Mouse (Mus musculus): Measurements from ENCODE around the gene Dact2. TPM values are rescaled to one million over a fixed set of nuclear protein-coding genes. Genes with fewer than 3 reads are reported as not detected.

Gene Dact2
- total RNA-seq, 2 experiments from 2014 or later: 4.7 to 5.1 TPM

DNA sequence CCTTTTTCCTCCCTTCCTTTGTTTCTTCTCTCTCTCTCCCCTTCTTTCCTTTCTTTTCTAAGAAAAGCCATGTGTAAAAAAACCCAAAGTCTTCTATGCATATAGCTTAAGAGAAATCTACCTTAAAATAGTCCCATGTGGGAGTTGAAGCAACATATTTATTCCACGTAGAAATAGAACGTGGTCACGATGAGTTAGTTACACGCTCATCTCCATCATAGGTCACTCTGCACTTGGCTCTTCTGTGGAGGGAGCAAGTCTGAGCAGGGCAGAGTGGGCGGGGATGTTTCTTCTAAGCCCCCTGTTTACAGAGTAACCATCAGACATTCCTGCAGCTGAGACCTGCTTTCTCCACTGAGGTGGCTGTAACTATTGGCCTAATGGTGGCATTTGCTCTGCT is 27.1 kb downstream of the Dact2 start:
- no peak for DNase-seq (ENCODE audit: low spot score in 2 of 2)

DNA sequence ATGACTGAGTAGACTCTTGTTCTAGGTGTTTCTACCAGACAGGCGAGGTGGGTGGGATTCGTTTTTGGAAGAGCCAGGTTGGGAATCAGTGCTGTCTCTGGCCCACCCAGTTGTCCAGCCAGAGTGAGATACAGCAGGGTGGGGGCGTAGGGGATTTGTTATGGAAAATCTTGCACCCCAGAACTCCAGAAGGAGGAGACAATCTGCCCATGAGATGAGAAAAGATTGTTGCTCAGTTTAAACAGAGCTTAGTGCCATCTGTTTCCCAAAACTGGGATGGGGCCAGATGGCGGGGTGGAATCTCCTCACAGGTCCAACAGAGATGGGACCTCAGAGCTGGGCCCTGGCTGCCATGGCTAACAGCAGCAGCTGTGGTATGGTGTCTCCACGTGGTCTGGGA is 28.4 kb downstream of the Dact2 start:
- no peak for DNase-seq (ENCODE audit: low spot score in 2 of 2)

DNA sequence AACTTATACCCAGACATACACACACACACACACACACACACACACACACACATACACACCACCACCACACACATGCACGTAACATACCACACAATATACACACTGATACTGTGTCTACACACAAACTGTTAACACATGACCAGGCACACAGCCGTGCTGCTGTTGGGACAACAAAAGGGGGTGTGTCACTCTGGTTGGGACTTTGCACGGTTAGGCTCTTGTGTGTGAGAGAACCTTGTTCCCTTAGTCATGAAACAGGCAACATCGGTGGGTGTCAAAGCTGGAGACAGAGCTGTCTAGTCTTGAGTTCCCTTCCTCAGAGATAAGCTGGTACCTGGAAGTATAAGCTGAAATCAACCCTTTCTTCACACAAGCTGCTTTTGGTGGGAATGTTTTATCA is 29.1 kb downstream of the Dact2 start:
- no peak for DNase-seq (ENCODE audit: low spot score in 2 of 2)

DNA sequence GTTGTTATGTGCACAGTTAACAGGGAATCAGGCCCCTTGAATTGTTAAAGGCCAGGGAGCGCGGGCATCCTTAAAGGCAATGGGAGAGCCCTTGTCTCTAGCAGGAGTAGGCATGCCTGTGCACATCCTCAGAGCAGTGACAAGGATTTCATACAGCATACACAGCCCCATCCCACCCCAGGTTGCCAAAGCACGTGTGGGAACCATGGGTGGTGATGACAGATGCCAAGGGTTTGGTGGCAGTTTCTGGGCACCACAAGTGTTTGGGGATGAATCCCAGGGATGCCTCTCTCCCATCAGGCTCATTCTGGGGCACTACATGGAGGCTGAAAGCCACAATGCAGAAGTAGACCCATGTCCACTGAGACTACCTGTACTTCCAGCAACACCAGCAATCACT is 29.7 kb downstream of the Dact2 start:
- no peak for DNase-seq (ENCODE audit: low spot score in 2 of 2)

DNA sequence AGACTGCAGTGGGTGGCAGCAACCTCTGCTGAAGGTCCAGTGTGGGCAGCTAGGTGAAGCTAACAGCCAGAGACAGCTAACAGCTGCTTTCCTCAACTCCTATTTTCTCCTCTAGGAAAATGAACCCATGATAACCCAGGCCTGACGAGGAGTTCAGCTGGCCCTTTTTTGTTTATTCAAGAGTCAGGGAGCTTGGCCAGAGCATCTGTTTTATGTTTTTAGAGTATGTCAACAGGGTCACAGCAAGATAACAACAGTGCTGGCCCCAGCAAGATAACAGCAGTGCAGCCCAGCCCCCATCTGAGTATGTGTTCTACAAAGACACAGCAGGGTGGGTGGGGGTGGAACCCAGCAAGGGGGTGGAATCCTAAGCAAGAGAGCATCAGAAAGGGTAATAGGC is 30.6 kb downstream of the Dact2 start:
- DNase-seq (ENCODE audit: low spot score in 2 of 2): no peak

DNA sequence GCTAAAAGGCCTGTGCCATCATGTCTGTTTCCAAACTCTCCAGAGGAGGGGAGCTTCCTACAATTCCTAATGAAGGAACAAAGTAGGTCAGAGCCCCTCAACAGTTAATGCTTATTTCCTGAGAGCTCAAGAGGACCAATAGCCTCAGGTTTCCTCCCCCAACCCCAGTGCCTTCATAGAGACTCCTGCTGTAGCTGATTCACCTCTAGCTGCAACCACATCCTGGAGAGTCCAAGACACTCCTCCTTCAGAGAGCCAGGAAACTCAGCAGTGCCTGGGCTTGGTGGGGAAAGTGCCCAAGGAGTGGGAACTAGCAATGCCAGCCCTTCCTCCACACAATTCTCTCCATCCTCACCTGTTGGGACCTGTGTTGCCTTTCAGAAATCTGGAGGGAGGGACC is 31.4 kb downstream of the Dact2 start:
- no peak for DNase-seq (ENCODE audit: low spot score in 2 of 2)

DNA sequence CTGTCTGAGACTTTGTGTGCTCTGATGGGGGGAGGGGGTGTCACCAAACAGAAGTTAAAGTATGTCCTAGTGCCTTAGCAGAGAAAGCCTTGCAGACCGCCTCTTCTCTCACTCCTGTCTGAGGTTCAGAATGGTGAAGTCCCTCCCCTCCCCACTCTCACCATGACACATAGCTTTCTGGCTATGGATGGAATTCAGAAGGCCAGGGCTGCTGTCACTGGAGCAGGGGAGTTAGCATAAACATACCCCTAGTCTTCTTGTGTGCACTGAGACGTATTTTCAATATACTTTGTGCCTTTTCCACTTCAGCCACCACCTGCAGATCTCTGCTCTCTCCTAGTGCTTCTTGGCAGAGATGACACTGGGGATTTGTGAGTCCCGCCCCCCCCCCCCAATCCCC is 31.9 kb downstream of the Dact2 start:
- DNase-seq (ENCODE audit: low spot score in 2 of 2): no peak

DNA sequence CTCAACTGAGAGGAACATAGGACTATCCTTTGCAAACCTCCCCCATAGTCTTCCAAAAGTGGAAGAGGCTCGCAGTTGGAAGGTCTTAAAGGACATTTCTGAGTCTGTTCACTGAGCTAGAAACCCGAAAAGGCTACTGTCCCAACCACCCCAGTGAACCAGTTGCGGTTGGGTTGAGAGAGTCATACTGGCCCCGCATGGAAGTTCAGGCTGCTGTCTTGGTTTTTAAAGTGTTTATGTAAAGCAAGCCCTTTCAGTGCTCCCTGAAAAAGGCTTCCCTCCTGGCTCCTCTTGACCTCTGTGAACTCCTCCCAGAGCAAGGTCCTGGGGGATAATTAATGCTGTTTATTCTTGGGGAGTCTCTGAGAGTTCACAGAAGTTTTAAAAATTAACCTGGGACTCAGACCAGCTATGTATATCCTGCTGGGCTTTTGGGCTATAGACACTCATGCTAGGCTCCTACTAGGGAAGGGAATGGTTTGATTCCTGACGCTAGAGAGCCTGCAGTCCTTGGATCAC is 33.1 kb downstream of the Dact2 start:
- DNase-seq (ENCODE audit: low spot score in 2 of 2): no peak

DNA sequence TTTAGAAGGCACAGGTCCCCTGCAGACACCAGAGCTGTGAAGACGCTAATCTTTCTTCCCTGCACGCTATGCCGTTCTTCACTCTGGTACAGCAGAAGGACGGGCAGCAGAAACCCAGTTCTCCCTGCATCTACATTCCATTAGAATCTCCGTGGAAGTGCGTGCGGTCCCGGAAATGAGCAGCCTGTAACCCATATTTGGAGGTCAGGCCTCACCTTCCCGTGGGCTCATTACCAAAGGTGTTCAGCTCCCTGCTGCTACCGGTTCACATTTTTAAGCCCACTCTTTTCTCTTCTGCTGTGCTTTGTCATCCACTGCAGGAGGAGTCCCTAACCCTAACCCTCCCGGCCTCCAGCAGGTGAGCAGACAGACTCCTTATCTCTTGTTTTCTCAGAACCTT is 34.7 kb downstream of the Dact2 start:
- no peak for DNase-seq (ENCODE audit: low spot score in 2 of 2)

DNA sequence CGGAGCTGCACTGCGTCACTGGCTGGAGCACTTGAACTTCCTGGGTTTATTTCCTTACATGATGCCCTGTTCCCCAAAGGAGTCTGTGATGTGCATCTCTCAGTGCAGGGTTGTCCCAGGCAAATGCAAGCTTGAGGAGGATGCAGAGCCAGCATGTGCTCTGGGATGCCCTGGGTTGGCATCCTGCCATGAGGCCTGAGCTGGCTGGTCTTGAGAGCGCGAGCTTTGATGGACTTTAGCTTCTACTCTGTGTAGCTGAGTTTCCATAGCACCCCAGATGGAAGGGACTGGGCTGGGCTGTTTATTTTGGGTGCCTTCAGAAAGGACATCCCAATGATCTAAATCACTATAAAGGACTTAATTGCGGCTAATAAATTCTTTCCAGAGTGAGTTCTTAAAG is 36.5 kb downstream of the Dact2 start:
- no peak for DNase-seq (ENCODE audit: low spot score in 2 of 2)

DNA sequence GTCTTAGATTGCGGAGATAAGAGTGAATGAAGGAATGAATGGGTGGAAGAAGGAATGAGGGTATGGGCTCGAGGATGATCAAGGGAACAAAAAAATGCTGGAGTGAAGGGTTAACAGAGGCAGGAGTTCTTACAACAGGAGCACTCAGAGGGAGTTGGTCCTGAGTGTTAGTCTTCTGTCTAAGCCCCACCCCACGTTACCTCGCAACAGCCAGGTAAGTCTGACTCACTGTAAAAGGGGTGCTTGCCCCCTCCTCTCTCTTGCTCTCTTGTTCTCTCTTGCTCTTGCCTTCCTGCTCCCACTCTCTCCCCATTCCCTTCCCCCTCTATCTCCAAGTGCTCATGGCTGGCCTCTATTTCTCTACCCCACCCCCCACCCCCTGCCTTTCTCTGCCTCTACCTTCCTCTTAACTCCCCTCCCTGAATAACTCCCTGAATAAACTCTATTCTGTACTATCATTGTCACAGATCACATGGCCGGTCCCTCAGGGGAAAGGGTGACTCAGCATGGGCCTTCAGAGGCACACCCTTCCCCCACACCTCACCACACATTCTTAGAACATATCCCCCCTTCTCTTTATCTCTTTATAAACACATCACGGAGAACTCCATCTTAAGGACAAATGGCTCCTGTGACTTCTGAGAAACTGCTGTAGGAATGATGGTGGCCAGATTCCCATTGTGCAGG is 37.2 kb downstream of the Dact2 start:
- no peak for DNase-seq (ENCODE audit: low spot score in 2 of 2)

DNA sequence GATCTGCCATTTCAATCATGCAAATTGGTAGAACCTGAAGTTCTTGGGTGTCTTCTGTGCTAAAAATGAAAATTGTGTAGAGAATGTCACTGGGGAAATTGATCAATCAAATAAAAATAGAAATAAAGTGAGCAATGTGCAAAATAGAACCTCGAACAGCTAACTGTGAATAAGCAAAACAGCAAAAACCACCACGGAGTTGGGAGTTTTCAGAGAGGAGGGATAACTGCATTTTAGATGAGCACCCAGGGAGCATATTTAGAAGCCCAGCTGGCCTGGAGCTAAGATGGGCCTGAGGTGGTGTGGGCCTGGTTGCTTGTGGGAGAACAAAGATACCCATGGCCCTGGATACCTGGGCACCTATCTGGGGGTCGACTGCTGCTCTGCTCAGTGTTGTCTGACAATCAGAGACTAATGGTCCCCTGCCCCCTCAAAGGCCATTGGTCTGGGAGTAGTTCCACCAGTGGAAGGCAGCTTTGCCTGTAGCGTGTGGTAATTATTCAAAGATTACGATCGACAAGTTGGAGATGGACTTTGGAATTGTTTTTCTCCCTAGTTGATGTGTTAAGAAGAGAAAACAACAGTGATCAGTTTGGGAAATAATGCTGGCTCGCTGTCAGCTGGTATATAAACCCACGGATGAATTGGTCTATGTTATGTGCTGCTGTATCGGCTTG is 38.0 kb downstream of the Dact2 start:
- no peak for DNase-seq (ENCODE audit: low spot score in 2 of 2)

DNA sequence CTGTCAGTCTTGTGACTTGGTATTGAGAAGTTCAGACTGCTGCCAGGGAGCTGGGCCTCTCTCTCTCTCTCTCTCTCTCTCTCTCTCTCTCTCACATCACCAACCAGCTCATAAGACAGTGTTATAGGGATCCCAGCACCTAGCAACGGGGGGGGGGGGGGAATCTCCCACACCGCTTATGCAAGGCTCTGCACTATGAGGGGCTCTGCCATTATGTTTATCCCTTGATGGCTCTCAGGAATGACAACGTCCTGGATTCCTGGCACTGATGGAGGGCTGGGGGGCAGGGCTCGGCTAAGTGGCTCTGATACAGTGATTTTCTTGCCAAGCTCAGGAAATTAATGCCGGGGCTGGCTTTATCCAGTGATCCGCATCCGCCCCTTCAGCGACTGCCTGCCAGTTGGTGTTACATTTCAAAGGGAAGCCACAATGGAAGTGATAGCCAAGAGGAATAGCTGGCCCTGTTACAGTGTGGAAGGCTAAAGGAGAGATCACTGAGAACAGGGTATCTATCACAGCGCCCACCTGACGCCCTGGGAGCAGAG is 38.7 kb downstream of the Dact2 start:
- peak in 1 of 2 experiments; percentile 36 for DNase-seq (ENCODE audit: low spot score in 2 of 2)

DNA sequence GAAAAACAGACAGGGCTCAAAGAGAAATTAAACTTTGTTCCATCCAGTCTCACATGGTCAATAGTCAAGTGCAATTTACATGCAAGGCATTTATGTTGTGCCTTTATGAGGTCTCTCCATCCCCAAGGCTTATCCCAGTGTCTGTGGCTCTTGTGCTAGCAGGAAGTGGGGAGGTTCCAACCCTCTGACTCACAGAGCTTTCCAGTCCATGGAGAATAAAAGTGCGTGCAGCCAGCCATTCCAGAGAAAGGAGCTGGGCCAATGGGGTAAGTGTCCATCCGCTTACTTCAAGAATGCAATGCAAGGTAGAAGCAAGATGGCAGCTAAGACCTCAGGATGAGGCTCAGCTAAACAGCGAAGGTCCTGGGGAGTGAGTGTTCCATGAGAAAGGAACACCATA is 43.3 kb downstream of the Dact2 start:
- no peak for DNase-seq (ENCODE audit: low spot score in 2 of 2)

DNA sequence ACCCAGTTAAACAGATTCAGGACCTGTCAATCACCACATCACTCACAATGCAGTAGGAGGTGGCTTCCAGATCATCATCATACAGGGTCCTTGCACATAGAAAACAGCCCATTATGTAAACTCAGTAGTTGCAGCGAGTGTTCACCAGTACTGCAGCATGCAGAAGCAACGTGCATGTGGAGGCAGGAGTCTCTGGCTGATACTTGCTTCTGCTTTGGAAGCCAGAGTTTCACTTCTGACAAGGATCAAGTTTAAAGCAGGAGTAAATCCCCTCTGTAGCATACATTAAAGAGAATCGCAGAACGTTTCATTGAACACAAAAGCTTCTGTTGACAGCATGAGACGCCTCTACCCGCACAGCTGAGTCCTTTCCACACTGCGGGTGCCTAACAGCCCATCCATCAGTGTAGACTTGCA is 46.3 kb downstream of the Dact2 start:
- DNase-seq (ENCODE audit: low spot score in 2 of 2): no peak

Other genes with a start within 250 kb of the Dact2 start
- gene Gm7356, start 200.6 kb downstream of the Dact2 start, total RNA-seq (2021): not detected
- gene Gm7358, start 144.8 kb downstream of the Dact2 start, total RNA-seq (2021): not detected
- 100 to 1,000 TPM; 110 to 127 TPM for gene Smoc2, start 75.2 kb upstream of the Dact2 start, total RNA-seq (2021)